Mouse (Mus musculus) fibroblast of lung, adult 2 months (primary cell): ENCODE results near the gene Pdcd4.
"Not testable (repeated sequence)": the region's sequence is repeated elsewhere in the genome, so short reads cannot be mapped to it uniquely, and the experiment has no call there.

ENCODE experiments used
- DNase-seq: peaks from one replicate; pipeline ENCODE4 v3.0.0-alpha.2; 2011; ENCODE audit warnings: low read depth

Gene Pdcd4

GRCm38 (mm10) chr19:53945171-53946042 is 53.4 kb downstream of the Pdcd4 start:
- DNase-seq, result no peak

GRCm38 (mm10) chr19:53957513-53957912 is 65.5 kb downstream of the Pdcd4 start:
- no peak for DNase-seq

GRCm38 (mm10) chr19:53962511-53962910 is 70.5 kb downstream of the Pdcd4 start:
- DNase-seq, result no peak

- not testable (repeated sequence) for DNase-seq
These were observed 72.3 kb downstream of the Pdcd4 start for GRCm38 (mm10) chr19:53964347-53964746.

GRCm38 (mm10) chr19:53964910-53965633 is 73.0 kb downstream of the Pdcd4 start:
- DNase-seq, result no peak

GRCm38 (mm10) chr19:53969226-53969625 is 77.2 kb downstream of the Pdcd4 start:
- DNase-seq, result no peak

- DNase-seq, result no peak
These were observed 79.9 kb downstream of the Pdcd4 start for GRCm38 (mm10) chr19:53971938-53972337.

- DNase-seq, result no peak
These were observed 81.6 kb downstream of the Pdcd4 start for GRCm38 (mm10) chr19:53973656-53974055.
